Mouse (Mus musculus) CH12.LX (cell line): ENCODE data around the gene Pik3ip1. TPM values are rescaled to one million over a fixed set of nuclear protein-coding genes. Genes with fewer than 3 reads are reported as not detected.
A peak's percentile ranks its signal among the peaks of the same experiment; 100 is the strongest.

Experiments used
- DNase-seq: peaks from one replicate; pipeline ENCODE4 v3.0.0-alpha.2; 2013; ENCODE audit errors: extremely low read depth
- H3K27ac ChIP-seq: 2 replicates; pipeline ENCODE4 v1.5.1; 2012; ENCODE audit warnings: low read depth, mild to moderate bottlenecking, control low read depth, moderate library complexity; ENCODE audit not compliant: insufficient read depth
- H3K27me3 ChIP-seq: replicated peaks from 2 replicates; pipeline ENCODE3; 2012; ENCODE audit warnings: inconsistent platforms
- H3K36me3 ChIP-seq, 2 experiments: replicated peaks in 1 of 2; 2 replicates each; pipeline versions ENCODE3 to v1.6.1; 2012; ENCODE audit warnings: inconsistent platforms in 1 of 2, low read length in 1 of 2, mild to moderate bottlenecking in 1 of 2, mixed read lengths in 1 of 2, moderate library complexity in 1 of 2; ENCODE audit not compliant: control insufficient read depth in 1 of 2, insufficient read depth in 1 of 2
- H3K4me1 ChIP-seq, 2 experiments: 2 replicates each; pipeline ENCODE4 v1.6.1; 2012; ENCODE audit warnings: inconsistent platforms in 1 of 2, moderate library complexity in 1 of 2; ENCODE audit not compliant: insufficient read depth in 2 of 2, control insufficient read depth in 1 of 2
- H3K4me2 ChIP-seq: 2 replicates; pipeline ENCODE4 v1.6.1; 2012; ENCODE audit warnings: low read depth, mild to moderate bottlenecking, control low read depth; ENCODE audit not compliant: poor library complexity, insufficient read depth, severe bottlenecking
- H3K4me3 ChIP-seq, 3 experiments: fragments of 150-350 bp in 1 of 3; sonication (generic) in 1 of 3; replicated peaks in 1 of 3; 2 replicates each; pipeline versions ENCODE3 to v1.5.1; 2011 to 2012; ENCODE audit warnings: low read depth in 2 of 3, low read length in 2 of 3, mild to moderate bottlenecking in 2 of 3, moderate library complexity in 2 of 3, control low read depth in 1 of 3, improper control_type of control experiment in 1 of 3, inconsistent platforms in 1 of 3, mixed read lengths in 1 of 3; ENCODE audit not compliant: poor library complexity in 1 of 3
- H3K79me2 ChIP-seq: replicated peaks from 2 replicates; pipeline ENCODE4 v1.6.1; 2012; ENCODE audit warnings: mild to moderate bottlenecking, moderate library complexity; ENCODE audit not compliant: control insufficient read depth, poor library complexity, insufficient read depth, severe bottlenecking; ENCODE audit errors: extremely low read depth
- H3K9ac ChIP-seq: 2 replicates; pipeline ENCODE4 v1.6.1; 2012; ENCODE audit warnings: low read depth, mild to moderate bottlenecking, control low read depth, moderate library complexity; ENCODE audit not compliant: insufficient read depth
- H3K9me3 ChIP-seq: replicated peaks from 2 replicates; pipeline ENCODE3; 2012; ENCODE audit warnings: low read length, inconsistent platforms, mixed read lengths
- CHD1 ChIP-seq: IDR thresholded peaks from 2 replicates; pipeline ENCODE4 v1.6.1; 2012; ENCODE audit warnings: low read depth, low read length, improper control_type of control experiment, inconsistent platforms
- CHD2 ChIP-seq: IDR thresholded peaks from 2 replicates; pipeline ENCODE4 v1.6.1; 2011; ENCODE audit warnings: low read length, improper control_type of control experiment
- CTCF ChIP-seq, 2 experiments: IDR thresholded peaks in 1 of 2; conservative IDR thresholded peaks in 1 of 2; 2 replicates each; pipeline ENCODE4 v1.5.1; 2011 to 2012; ENCODE audit warnings: low read depth in 2 of 2, low read length in 2 of 2, improper control_type of control experiment in 1 of 2, inconsistent platforms in 1 of 2, mild to moderate bottlenecking in 1 of 2, moderate library complexity in 1 of 2
- E2F4 ChIP-seq: IDR thresholded peaks from 2 replicates; pipeline ENCODE4 v1.6.1; 2011; ENCODE audit warnings: low read depth, low read length, improper control_type of control experiment; ENCODE audit not compliant: insufficient replicate concordance
- ELF1 ChIP-seq: IDR thresholded peaks from 2 replicates; pipeline ENCODE4 v1.6.1; 2014; ENCODE audit warnings: low read depth, mild to moderate bottlenecking, inconsistent platforms, low read length, improper control_type of control experiment
- ETS1 ChIP-seq: conservative IDR thresholded peaks from 2 replicates; pipeline ENCODE4 v1.6.1; 2012; ENCODE audit warnings: low read depth, mild to moderate bottlenecking, inconsistent platforms, low read length, improper control_type of control experiment, moderate library complexity
- HCFC1 ChIP-seq: IDR thresholded peaks from 2 replicates; pipeline ENCODE4 v1.6.1; 2012; ENCODE audit warnings: low read depth, mild to moderate bottlenecking, inconsistent platforms, low read length, improper control_type of control experiment
- MAX ChIP-seq: IDR thresholded peaks from 2 replicates; pipeline ENCODE4 v1.6.1; 2011; ENCODE audit warnings: low read length, improper control_type of control experiment
- MAZ ChIP-seq: IDR thresholded peaks from 2 replicates; pipeline ENCODE4 v1.6.1; 2012; ENCODE audit warnings: low read depth, mild to moderate bottlenecking, inconsistent platforms, low read length, improper control_type of control experiment, moderate library complexity
- MEF2A ChIP-seq: IDR thresholded peaks from 2 replicates; pipeline ENCODE4 v1.6.1; 2014; ENCODE audit warnings: low read depth, mild to moderate bottlenecking, inconsistent platforms, low read length, improper control_type of control experiment, borderline replicate concordance
- MXI1 ChIP-seq: IDR thresholded peaks from 2 replicates; pipeline ENCODE4 v1.6.1; 2011; ENCODE audit warnings: mild to moderate bottlenecking, low read depth, low read length, improper control_type of control experiment
- NELFE ChIP-seq: IDR thresholded peaks from 2 replicates; pipeline ENCODE4 v1.6.1; 2011; ENCODE audit warnings: low read depth, low read length, improper control_type of control experiment
- PAX5 ChIP-seq: IDR thresholded peaks from 2 replicates; pipeline ENCODE4 v1.6.1; 2012; ENCODE audit warnings: low read length, inconsistent platforms, mixed read lengths
- POLR2A ChIP-seq: IDR thresholded peaks from 2 replicates; pipeline ENCODE4 v1.6.1; 2011; ENCODE audit warnings: low read depth, mild to moderate bottlenecking, improper control_type of control experiment, low read length
- RAD21 ChIP-seq: IDR thresholded peaks from 2 replicates; pipeline ENCODE4 v1.6.1; 2011; ENCODE audit warnings: low read depth, mild to moderate bottlenecking, low read length, improper control_type of control experiment, moderate library complexity
- TBP ChIP-seq: conservative IDR thresholded peaks from 2 replicates; pipeline ENCODE4 v1.6.1; 2011; ENCODE audit warnings: low read depth, low read length, improper control_type of control experiment
- USF1 ChIP-seq: IDR thresholded peaks from 2 replicates; pipeline ENCODE4 v1.6.1; 2014; ENCODE audit warnings: low read depth, mild to moderate bottlenecking, inconsistent platforms, low read length, improper control_type of control experiment
- USF2 ChIP-seq: conservative IDR thresholded peaks from 2 replicates; pipeline ENCODE4 v1.6.1; 2011; ENCODE audit warnings: low read depth, low read length, improper control_type of control experiment
- ZNF384 ChIP-seq: IDR thresholded peaks from 2 replicates; pipeline ENCODE4 v1.6.1; 2012; ENCODE audit warnings: low read depth, low read length, improper control_type of control experiment, inconsistent platforms
- dilution Hi-C: fragments of 300-500 bp; cut with MboI; formaldehyde crosslinking; loops from 2 replicates; pipeline ENCODE4 v1.14.3; 2020; ENCODE audit warnings: low sequenced_read_pairs; ENCODE audit not compliant: extremely low pct_unique_long_range_greater_than_20kb, extremely low pct_ligation_motif_present
- in situ Hi-C: fragments of 300-500 bp; cut with MboI; formaldehyde crosslinking; loops from 3 replicates; pipeline ENCODE4 v1.14.3; 2019; ENCODE audit warnings: low sequenced_read_pairs, low pct_ligation_motif_present, low pct_unique_long_range_greater_than_20kb, mixed read lengths
- polyA plus RNA-seq: library from polyadenylated mRNA; unstranded; fragments of >175 nt; gene quantifications from 2 replicates; pipeline ENCODE4 v1.2.1, GENCODE M21; 2012; ENCODE audit warnings: low read depth; ENCODE audit not compliant: insufficient read length
- total RNA-seq, 2 experiments: library from RNA; depleted of rRNA; stranded (reverse); fragments of 300-350 nt in 1 of 2; fragments of >200 nt in 1 of 2; gene quantifications; 2 replicates each; pipeline ENCODE4 v1.2.3; 2012 to 2014

Gene Pik3ip1
- total and polyA plus RNA-seq, 3 experiments: 0.39 to 2.6 (median 1.3) TPM

DNA sequence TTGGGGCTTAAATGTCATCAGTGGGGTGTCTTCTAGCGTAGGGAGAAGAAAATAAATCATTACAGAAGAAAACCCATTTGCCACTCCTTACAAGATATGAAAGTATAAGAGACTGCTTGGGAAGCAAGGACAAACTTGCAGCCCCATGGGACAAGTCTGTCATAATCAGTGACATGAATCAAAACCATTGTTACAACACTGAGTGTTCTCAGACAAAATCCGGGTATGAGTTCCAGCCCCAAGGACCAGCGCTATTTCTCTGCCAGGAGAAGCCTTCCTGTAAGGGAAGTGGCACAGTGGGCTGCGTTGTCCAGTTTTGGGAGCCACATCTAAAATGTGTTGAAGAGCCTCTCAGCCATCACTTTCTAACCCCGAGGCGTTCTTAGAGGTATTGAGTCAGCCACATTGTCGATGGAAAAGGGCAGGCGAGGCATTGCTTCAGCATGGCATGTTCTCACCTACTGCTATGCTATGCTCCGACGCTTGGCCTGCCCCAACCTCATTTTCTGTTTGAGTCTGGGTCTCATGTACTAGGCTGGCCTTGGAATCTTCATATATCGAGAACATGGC, 4.0 kb downstream of the Pik3ip1 start:
- H3K36me3 ChIP-seq: no peaks in the 10 kb centered on the region
- peaks cover 18 to 68% of the 10 kb centered on the region in 2 experiments for H3K4me1 ChIP-seq
- no peaks in the 10 kb centered on the region for H3K79me2 ChIP-seq
- H3K27me3 ChIP-seq: no peaks in the 10 kb centered on the region
- peaks cover 8% of the 10 kb centered on the region for H3K9me3 ChIP-seq
- H3K4me3 ChIP-seq: no peak overlapping the region
- TF ChIP-seq ELF1 (no peak), ETS1 (no peak), PAX5 (no peak), E2F4 (no peak), MXI1 (no peak), CTCF (conservative IDR thresholded peaks at IDR 0.05 in 1 of 2, IDR thresholded peaks at IDR 0.05 in 1 of 2; ENCODE audit: low read depth in 2 of 2, low read length in 2 of 2) (no peak), MAX (no peak), MEF2A (no peak), MAZ (no peak), HCFC1 (no peak), CHD2 (no peak), TBP (no peak), USF2 (no peak), CHD1 (no peak), POLR2A (no peak), NELFE (no peak), RAD21 (no peak)
- dilution Hi-C loops: no loop called here
- no peak overlapping the region for H3K4me2 ChIP-seq
- no peak for DNase-seq
- H3K27ac ChIP-seq: no peak overlapping the region
- H3K9ac ChIP-seq: no peak overlapping the region
- in situ Hi-C loops: no loop called here

DNA sequence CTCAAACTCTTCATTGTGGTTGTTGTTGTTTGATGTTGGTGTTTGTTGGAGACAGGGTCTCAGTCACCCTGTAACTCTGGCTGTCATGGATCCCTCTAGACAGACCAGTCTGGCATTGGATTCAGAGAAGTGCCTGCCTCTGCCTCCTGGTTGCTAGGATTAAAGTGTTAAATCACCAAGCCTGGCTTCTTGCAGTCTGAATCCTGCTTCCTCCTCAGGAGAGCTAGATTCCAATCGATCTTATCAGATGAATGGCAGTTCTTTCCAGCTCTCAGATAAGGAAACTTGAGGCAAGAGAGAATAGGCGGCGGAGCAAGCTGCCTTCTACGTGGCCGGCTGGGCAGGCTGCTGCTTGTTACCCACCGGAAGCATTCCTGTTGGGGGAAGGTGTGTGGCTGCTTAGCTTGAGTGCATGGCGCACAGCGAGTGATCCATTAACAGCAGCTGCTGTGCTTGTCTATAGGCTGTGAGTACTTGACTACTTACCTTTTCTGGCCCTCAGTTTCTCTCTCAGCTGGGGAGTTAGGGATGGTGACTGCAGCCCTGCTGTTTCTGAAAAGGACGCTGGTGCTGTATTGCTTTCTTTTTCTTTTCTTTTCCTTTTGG, 4.6 kb downstream of the Pik3ip1 start:
- Histone ChIP-seq H3K9me3 (peaks cover 8% of the 10 kb centered on the region), H3K27me3 (no peaks in the 10 kb centered on the region), H3K36me3 (peaks cover 0 to 4% of the 10 kb centered on the region in 2 experiments), H3K4me3 (no peak overlapping the region), H3K9ac (no peak overlapping the region; the same call in 1 of the 2 replicates), H3K27ac (no peak overlapping the region)
- in situ Hi-C loops: no loop called here
- 0 out of 2 replicates have a peak, but pooled peaks have one; percentile 73 for TF ChIP-seq CHD1
- no peak for TF ChIP-seq ZNF384
- no peak for TF ChIP-seq USF1
- TF ChIP-seq, all 38 proteins: peak for 1
- Histone ChIP-seq H3K79me2 (no peaks in the 10 kb centered on the region), H3K4me1 (peaks cover 18 to 63% of the 10 kb centered on the region in 2 experiments), H3K4me2 (0 out of 2 replicates have a peak overlapping the region, but pooled peaks have one; percentile 67)
- no peak for DNase-seq
- dilution Hi-C loops: no loop called here
